Mouse (Mus musculus): ENCODE data around the gene Ifnar1. TPM values are rescaled to one million over a fixed set of nuclear protein-coding genes. Genes with fewer than 3 reads are reported as not detected.
A peak's percentile ranks its signal among the peaks of the same experiment; 100 is the strongest.

Gene Ifnar1
- polyA plus RNA-seq, 1 experiment, result 19.6 TPM

- peaks cover 20% of the 10 kb centered on the region for H3K4me1 ChIP-seq (ENCODE audit: control insufficient read depth, insufficient read depth, insufficient read length, low read length)
- H3K4me3 ChIP-seq (ENCODE audit: insufficient read depth, low read depth, low read length), result no peak overlapping the region
- peak overlapping the region; percentile 52 for H3K27ac ChIP-seq (replicated peaks; ENCODE audit: low read depth, low read length)
Measured at GRCm38 (mm10) chr16:91466566-91466965, 18.5 kb upstream of the Ifnar1 start.

- H3K4me1 ChIP-seq (ENCODE audit: control insufficient read depth, insufficient read depth, insufficient read length, low read length), result no peaks in the 10 kb centered on the region
- H3K27ac ChIP-seq (replicated peaks; ENCODE audit: low read depth, low read length), result no peak overlapping the region
- H3K4me3 ChIP-seq (ENCODE audit: insufficient read depth, low read depth, low read length), result no peak overlapping the region
Measured at GRCm38 (mm10) chr16:91470470-91470869, 14.6 kb upstream of the Ifnar1 start.

- Histone ChIP-seq H3K4me3 (ENCODE audit: insufficient read depth, low read depth, low read length) (no peak overlapping the region), H3K27ac (replicated peaks; ENCODE audit: low read depth, low read length) (no peak overlapping the region), H3K4me1 (ENCODE audit: control insufficient read depth, insufficient read depth, insufficient read length, low read length) (no peaks in the 10 kb centered on the region; the same call in 1 of the 2 replicates)
Measured at GRCm38 (mm10) chr16:91471481-91471880, 13.6 kb upstream of the Ifnar1 start.

DNA sequence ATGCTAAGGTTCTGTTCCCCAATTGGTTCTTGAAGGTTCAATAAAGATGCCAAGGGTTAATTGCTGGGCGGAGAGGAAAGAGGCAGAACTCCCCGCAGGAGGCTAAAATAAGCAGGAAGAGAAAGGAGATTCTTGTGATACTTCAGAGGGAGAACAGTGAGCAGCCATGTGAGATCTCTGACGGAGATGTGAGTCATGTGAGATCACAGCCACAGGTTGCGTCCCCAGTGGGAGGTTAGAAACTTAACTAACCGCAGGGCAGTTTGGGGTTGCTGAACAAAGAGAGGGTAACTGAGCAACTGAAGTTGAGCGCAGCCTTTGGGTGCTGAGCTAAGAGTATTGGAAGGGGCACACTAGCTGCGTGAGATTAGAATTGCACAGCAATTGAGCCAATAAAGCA, 9.3 kb upstream of the Ifnar1 start:
- H3K4me3 ChIP-seq (ENCODE audit: insufficient read depth, low read depth, low read length), result no peak overlapping the region
- no peaks in the 10 kb centered on the region; the same call in 1 of the 2 replicates for H3K4me1 ChIP-seq (ENCODE audit: control insufficient read depth, insufficient read depth, insufficient read length, low read length)
- no peak overlapping the region for H3K27ac ChIP-seq (replicated peaks; ENCODE audit: low read depth, low read length)

GRCm38 (mm10) chr16:91478067-91478466, 7.0 kb upstream of the Ifnar1 start:
- Histone ChIP-seq H3K4me3 (ENCODE audit: insufficient read depth, low read depth, low read length) (no peak overlapping the region), H3K4me1 (ENCODE audit: control insufficient read depth, insufficient read depth, insufficient read length, low read length) (no peaks in the 10 kb centered on the region; the same call in 1 of the 2 replicates), H3K27ac (replicated peaks; ENCODE audit: low read depth, low read length) (no peak overlapping the region)

- peak overlapping the region; percentile 19; the same call in 1 of the 2 replicates for H3K27ac ChIP-seq (replicated peaks; ENCODE audit: low read depth, low read length)
- H3K4me1 ChIP-seq (ENCODE audit: control insufficient read depth, insufficient read depth, insufficient read length, low read length), result no peaks in the 10 kb centered on the region; the same call in 1 of the 2 replicates
- H3K4me3 ChIP-seq (ENCODE audit: insufficient read depth, low read depth, low read length), result no peak overlapping the region
Measured at GRCm38 (mm10) chr16:91480517-91480916, 4.5 kb upstream of the Ifnar1 start.

GRCm38 (mm10) chr16:91484387-91484786, 651 bp upstream of the Ifnar1 start:
- Histone ChIP-seq H3K4me3 (ENCODE audit: insufficient read depth, low read depth, low read length) (peak overlapping the region; percentile 48), H3K4me1 (ENCODE audit: control insufficient read depth, insufficient read depth, insufficient read length, low read length) (peaks cover 6% of the 10 kb centered on the region), H3K27ac (replicated peaks; ENCODE audit: low read depth, low read length) (peak overlapping the region; percentile 68)

- peak overlapping the region; percentile 69 for H3K4me3 ChIP-seq (ENCODE audit: insufficient read depth, low read depth, low read length)
- H3K4me1 ChIP-seq (ENCODE audit: control insufficient read depth, insufficient read depth, insufficient read length, low read length), result peaks cover 6% of the 10 kb centered on the region
- peak overlapping the region; percentile 80 for H3K27ac ChIP-seq (replicated peaks; ENCODE audit: low read depth, low read length)
Measured at GRCm38 (mm10) chr16:91485841-91486240, 803 bp downstream of the Ifnar1 start.

- H3K27ac ChIP-seq (replicated peaks; ENCODE audit: low read depth, low read length), result no peak overlapping the region
- H3K4me3 ChIP-seq (ENCODE audit: insufficient read depth, low read depth, low read length), result no peak overlapping the region
- peaks cover 6% of the 10 kb centered on the region for H3K4me1 ChIP-seq (ENCODE audit: control insufficient read depth, insufficient read depth, insufficient read length, low read length)
Measured at GRCm38 (mm10) chr16:91488066-91488465, 3.0 kb downstream of the Ifnar1 start.

GRCm38 (mm10) chr16:91490897-91491296, 5.9 kb downstream of the Ifnar1 start:
- Histone ChIP-seq H3K27ac (replicated peaks; ENCODE audit: low read depth, low read length) (no peak overlapping the region), H3K4me3 (ENCODE audit: insufficient read depth, low read depth, low read length) (no peak overlapping the region), H3K4me1 (ENCODE audit: control insufficient read depth, insufficient read depth, insufficient read length, low read length) (peaks cover 6% of the 10 kb centered on the region)

GRCm38 (mm10) chr16:91491473-91491872, 6.4 kb downstream of the Ifnar1 start:
- Histone ChIP-seq H3K27ac (replicated peaks; ENCODE audit: low read depth, low read length) (no peak overlapping the region), H3K4me3 (ENCODE audit: insufficient read depth, low read depth, low read length) (no peak overlapping the region), H3K4me1 (ENCODE audit: control insufficient read depth, insufficient read depth, insufficient read length, low read length) (no peaks in the 10 kb centered on the region; the same call in 1 of the 2 replicates)

DNA sequence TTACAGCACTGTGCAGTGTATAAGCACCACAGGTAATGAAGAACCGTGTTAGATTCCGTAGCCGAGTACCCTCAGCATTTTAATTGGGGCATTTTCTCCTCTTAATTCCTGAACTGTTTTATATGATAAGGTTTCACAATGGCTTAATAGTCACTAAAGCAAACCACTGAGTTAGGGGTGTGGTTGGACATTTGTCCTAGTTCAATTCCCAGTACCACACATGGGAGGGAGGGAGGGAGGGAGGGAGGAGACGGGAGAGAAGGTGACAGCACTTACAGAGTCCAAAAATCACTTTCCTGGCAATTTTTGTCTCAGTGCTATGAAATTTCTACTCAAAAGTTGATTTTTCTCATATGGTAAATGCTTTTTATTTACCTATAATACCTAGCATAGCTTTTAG, 10.5 kb downstream of the Ifnar1 start:
- no peak overlapping the region for H3K4me3 ChIP-seq (ENCODE audit: insufficient read depth, low read depth, low read length)
- H3K4me1 ChIP-seq (ENCODE audit: control insufficient read depth, insufficient read depth, insufficient read length, low read length), result no peaks in the 10 kb centered on the region
- no peak overlapping the region for H3K27ac ChIP-seq (replicated peaks; ENCODE audit: low read depth, low read length)

DNA sequence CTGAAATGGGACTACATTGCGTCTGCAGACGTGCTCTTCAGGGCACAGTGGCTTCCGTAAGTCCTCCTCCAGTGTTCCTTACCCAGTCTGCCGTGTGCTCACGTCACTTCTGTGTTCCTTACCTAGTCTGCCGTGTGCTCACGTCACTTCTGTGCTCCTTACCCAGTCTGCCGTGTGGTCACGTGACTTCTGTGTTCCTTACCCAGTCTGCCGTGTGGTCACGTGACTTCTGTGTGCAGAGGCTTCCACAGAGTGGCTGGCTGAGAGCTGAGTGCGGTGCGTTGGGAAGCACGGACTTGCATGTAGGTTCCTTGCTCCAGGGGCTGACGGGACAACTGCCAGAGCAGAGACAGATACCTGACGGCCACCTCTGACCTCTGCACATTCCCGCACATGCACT, 11.2 kb downstream of the Ifnar1 start:
- Histone ChIP-seq H3K27ac (replicated peaks; ENCODE audit: low read depth, low read length) (no peak overlapping the region), H3K4me1 (ENCODE audit: control insufficient read depth, insufficient read depth, insufficient read length, low read length) (no peaks in the 10 kb centered on the region), H3K4me3 (ENCODE audit: insufficient read depth, low read depth, low read length) (no peak overlapping the region)

DNA sequence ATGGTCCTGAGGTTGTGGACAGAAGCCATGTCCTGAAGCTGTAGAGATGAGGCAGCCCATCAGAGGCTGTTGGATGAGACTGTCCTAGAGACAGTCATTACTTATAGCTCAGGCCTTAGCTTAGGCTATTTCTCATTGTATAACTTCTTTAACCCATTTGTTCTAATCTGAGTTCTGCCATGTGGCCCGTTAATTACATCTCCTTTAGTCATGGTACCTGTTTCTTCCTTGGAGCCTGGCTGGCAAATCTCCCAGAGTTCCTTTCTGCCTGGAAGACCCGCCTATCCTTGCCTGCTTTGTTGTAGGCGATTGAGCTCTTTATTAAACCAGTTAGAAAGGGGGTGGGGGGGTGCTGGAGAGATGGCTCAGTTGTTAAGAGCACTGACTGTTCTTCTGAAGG, 11.7 kb downstream of the Ifnar1 start:
- H3K4me1 ChIP-seq (ENCODE audit: control insufficient read depth, insufficient read depth, insufficient read length, low read length), result no peaks in the 10 kb centered on the region
- H3K27ac ChIP-seq (replicated peaks; ENCODE audit: low read depth, low read length), result no peak overlapping the region
- H3K4me3 ChIP-seq (ENCODE audit: insufficient read depth, low read depth, low read length), result no peak overlapping the region

- no peaks in the 10 kb centered on the region for H3K4me1 ChIP-seq (ENCODE audit: control insufficient read depth, insufficient read depth, insufficient read length, low read length)
- H3K27ac ChIP-seq (replicated peaks; ENCODE audit: low read depth, low read length), result no peak overlapping the region
- no peak overlapping the region for H3K4me3 ChIP-seq (ENCODE audit: insufficient read depth, low read depth, low read length)
Measured at GRCm38 (mm10) chr16:91498041-91498440, 13.0 kb downstream of the Ifnar1 start.

DNA sequence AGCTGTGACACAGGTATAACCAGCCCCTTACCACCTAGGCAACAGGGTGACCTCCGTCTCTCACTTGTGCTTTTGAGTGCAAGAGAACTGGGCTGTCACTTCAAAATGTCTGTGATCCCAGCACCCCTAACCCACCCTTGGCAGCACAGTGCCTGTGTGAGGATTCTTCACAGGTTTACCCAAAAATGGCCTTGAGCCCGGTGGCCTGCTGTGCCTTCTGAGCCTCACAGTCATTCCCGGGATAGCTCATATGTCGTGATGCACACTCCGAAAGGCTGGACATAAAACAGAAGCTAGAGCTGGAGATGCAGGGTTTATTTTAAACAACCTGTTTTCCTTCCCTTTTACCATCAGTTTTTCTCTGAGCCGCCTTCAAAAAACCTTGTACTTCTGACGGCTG, 19.7 kb downstream of the Ifnar1 start:
- H3K4me3 ChIP-seq (ENCODE audit: insufficient read depth, low read depth, low read length), result no peak overlapping the region

More for the DNA sequence above, 19.7 kb downstream of the Ifnar1 start:
- H3K4me1 ChIP-seq (ENCODE audit: control insufficient read depth, insufficient read depth, insufficient read length, low read length), result no peaks in the 10 kb centered on the region
- H3K27ac ChIP-seq (replicated peaks; ENCODE audit: low read depth, low read length), result no peak overlapping the region

All from brown adipose tissue, adult 24 weeks (tissue).